Comparison of ENCODE assay signal across 27 mouse cellular contexts in the genomic region with DNA sequence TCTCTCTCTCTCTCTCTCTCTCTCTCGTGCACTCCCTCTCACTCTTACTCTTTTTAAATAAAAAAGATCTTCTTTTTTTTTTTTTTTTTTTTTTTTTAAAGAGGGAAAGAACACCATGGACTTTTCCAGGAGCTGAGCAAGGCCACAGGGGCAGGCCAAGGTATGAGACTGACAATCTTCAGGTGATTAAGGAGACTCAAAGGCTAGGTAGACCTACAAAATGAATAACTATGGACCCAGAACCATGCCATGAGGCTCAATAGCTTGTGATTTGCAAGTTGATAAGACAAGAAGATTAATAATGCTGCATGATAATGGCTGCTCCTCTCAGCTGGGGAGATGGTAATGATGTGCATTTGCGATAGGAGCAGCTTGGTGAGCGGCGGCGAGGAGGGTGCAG.
A peak's percentile ranks its signal among the peaks of the same experiment; 100 is the strongest.
DNase-seq lines count a peak whose midpoint lies in the region; ATAC-seq and TF ChIP-seq lines count a peak whose summit lies in the region.
"Had no signal": no experiment of that assay in that cellular context is flagged by ENCODE, and none has a peak within 500 bp of the region (broad histone marks: within the 10 kb centered on the region; RNA-seq: fewer than 3 reads in every experiment).

No protein-coding gene starts in this region.

- no peaks in the 10 kb centered on the region for H3K9me3 ChIP-seq in midbrain, embryonic 12.5 days
- no peaks in the 10 kb centered on the region for H3K9me3 ChIP-seq in midbrain, postnatal 0 days (ENCODE audit: low read length)
- H3K9me3 ChIP-seq in neural tube, embryonic 12.5 days: no peaks in the 10 kb centered on the region
- no peaks in the 10 kb centered on the region for H3K9me3 ChIP-seq in neural tube, embryonic 15.5 days (replicated peaks)
- no peaks in the 10 kb centered on the region for H3K9me3 ChIP-seq in midbrain, embryonic 16.5 days (replicated peaks; ENCODE audit: control insufficient read depth, low read length, poor library complexity, severe bottlenecking)
- H3K9me3 ChIP-seq: embryonic facial prominence, embryonic 10.5 days; embryonic facial prominence, embryonic 13.5 days; forebrain, embryonic 13.5 days; heart, embryonic 10.5 days; heart, embryonic 13.5 days; hindbrain, embryonic 15.5 days had no signal

- 0 out of 2 replicates have a peak, but pooled peaks have one; percentile 4 for ATAC-seq in midbrain, embryonic 12.5 days (ENCODE audit: low FRiP score, low read depth)
- no peak for ATAC-seq in midbrain, postnatal 0 days (ENCODE audit: low FRiP score)
- 0 out of 2 replicates have a peak, but pooled peaks have one; percentile 44 for ATAC-seq in neural tube, embryonic 12.5 days (ENCODE audit: low FRiP score, low read depth)
- no peak for ATAC-seq in neural tube, embryonic 15.5 days (ENCODE audit: low FRiP score)
- ATAC-seq in midbrain, embryonic 16.5 days: peak; percentile 76
- ATAC-seq in erythroblast, adult 5-6 weeks (replicated peaks; ENCODE audit: low FRiP score, poor library complexity, severe bottlenecking): no peak
- ATAC-seq: CD4-positive, CD25-positive, alpha-beta regulatory T cell, adult 4 months; forebrain, embryonic 13.5 days; forebrain, embryonic 16.5 days had no signal

- DNase-seq in midbrain, postnatal 0 days (ENCODE audit: low spot score): no peak
- DNase-seq: adrenal gland, adult 2 months; adrenal gland, postnatal 14 days; cerebellum, adult 11-12 months; cerebellum, adult 8-10 months; cerebellum, postnatal 10 days; cerebellum, postnatal 36 days; embryo, embryonic 11 days; gastrocnemius, postnatal 10 days; gastrocnemius, postnatal 36 days; heart, adult 2 months; heart, postnatal 14 days; heart, postnatal 4 days had no signal

- H3K27ac ChIP-seq in midbrain, embryonic 12.5 days (replicated peaks): no peak overlapping the region
- no peak overlapping the region for H3K27ac ChIP-seq in midbrain, postnatal 0 days (ENCODE audit: low read depth, low read length)
- no peak overlapping the region for H3K27ac ChIP-seq in neural tube, embryonic 12.5 days
- H3K27ac ChIP-seq in neural tube, embryonic 15.5 days (replicated peaks): no peak overlapping the region
- no peak overlapping the region for H3K27ac ChIP-seq in midbrain, embryonic 16.5 days (ENCODE audit: low read length)
- H3K27ac ChIP-seq: embryonic facial prominence, embryonic 10.5 days; embryonic facial prominence, embryonic 13.5 days; forebrain, embryonic 10.5 days; forebrain, embryonic 13.5 days; heart, adult 2 months; heart, embryonic 10.5 days; heart, embryonic 13.5 days; hindbrain, embryonic 15.5 days had no signal

- TF ChIP-seq CTCF in midbrain, postnatal 0 days (IDR thresholded peaks at IDR 0.05): no peak

- no peaks in the 10 kb centered on the region for H3K4me1 ChIP-seq in midbrain, embryonic 12.5 days
- no peaks in the 10 kb centered on the region for H3K4me1 ChIP-seq in midbrain, postnatal 0 days (ENCODE audit: insufficient read depth, low read length)
- H3K4me1 ChIP-seq in neural tube, embryonic 12.5 days: no peaks in the 10 kb centered on the region
- H3K4me1 ChIP-seq in neural tube, embryonic 15.5 days: no peaks in the 10 kb centered on the region
- H3K4me1 ChIP-seq in midbrain, embryonic 16.5 days (ENCODE audit: control insufficient read depth, insufficient read depth, low read length): no peaks in the 10 kb centered on the region
- H3K4me1 ChIP-seq: embryonic facial prominence, embryonic 10.5 days; embryonic facial prominence, embryonic 13.5 days; forebrain, embryonic 10.5 days; forebrain, embryonic 13.5 days; heart, embryonic 10.5 days; heart, embryonic 13.5 days; hindbrain, embryonic 15.5 days had no signal

- H3K9ac ChIP-seq in midbrain, embryonic 12.5 days (replicated peaks): no peak overlapping the region
- H3K9ac ChIP-seq in midbrain, postnatal 0 days (replicated peaks; ENCODE audit: low read length, poor library complexity, severe bottlenecking): no peak overlapping the region
- H3K9ac ChIP-seq in neural tube, embryonic 12.5 days: no peak overlapping the region
- no peak overlapping the region for H3K9ac ChIP-seq in neural tube, embryonic 15.5 days (replicated peaks)
- H3K9ac ChIP-seq in midbrain, embryonic 16.5 days (ENCODE audit: low read depth, low read length): no peak overlapping the region
- H3K9ac ChIP-seq: embryonic facial prominence, embryonic 13.5 days; forebrain, embryonic 13.5 days; heart, embryonic 13.5 days; hindbrain, embryonic 15.5 days had no signal

- 58% methylated on average over 5 of the region's 5 CpGs for WGBS in midbrain, embryonic 12.5 days
- 54% methylated on average over 5 of the region's 5 CpGs for WGBS in midbrain, postnatal 0 days
- WGBS in neural tube, embryonic 12.5 days: 62% methylated on average over 5 of the region's 5 CpGs
- 52% methylated on average over 5 of the region's 5 CpGs for WGBS in neural tube, embryonic 15.5 days
- 57% methylated on average over 5 of the region's 5 CpGs for WGBS in midbrain, embryonic 16.5 days

- no peak overlapping the region for H3K4me2 ChIP-seq in midbrain, embryonic 12.5 days (replicated peaks)
- no peak overlapping the region for H3K4me2 ChIP-seq in midbrain, postnatal 0 days (ENCODE audit: low read depth, low read length, poor library complexity, severe bottlenecking)
- no peak overlapping the region for H3K4me2 ChIP-seq in neural tube, embryonic 12.5 days (replicated peaks)
- no peak overlapping the region for H3K4me2 ChIP-seq in neural tube, embryonic 15.5 days
- no peak overlapping the region for H3K4me2 ChIP-seq in midbrain, embryonic 16.5 days (ENCODE audit: low read length)
- H3K4me2 ChIP-seq: embryonic facial prominence, embryonic 13.5 days; forebrain, embryonic 13.5 days; heart, embryonic 13.5 days; hindbrain, embryonic 15.5 days had no signal

- H3K36me3 ChIP-seq in midbrain, embryonic 12.5 days: no peaks in the 10 kb centered on the region
- no peaks in the 10 kb centered on the region for H3K36me3 ChIP-seq in midbrain, postnatal 0 days (ENCODE audit: insufficient read depth, low read length)
- no peaks in the 10 kb centered on the region for H3K36me3 ChIP-seq in neural tube, embryonic 12.5 days
- no peaks in the 10 kb centered on the region for H3K36me3 ChIP-seq in neural tube, embryonic 15.5 days
- H3K36me3 ChIP-seq in midbrain, embryonic 16.5 days (ENCODE audit: control insufficient read depth, insufficient read depth, low read length): no peaks in the 10 kb centered on the region
- H3K36me3 ChIP-seq: embryonic facial prominence, embryonic 10.5 days; embryonic facial prominence, embryonic 13.5 days; forebrain, embryonic 10.5 days; heart, embryonic 10.5 days; heart, embryonic 13.5 days; hindbrain, embryonic 15.5 days had no signal

- H3K27me3 ChIP-seq in midbrain, embryonic 12.5 days: no peaks in the 10 kb centered on the region
- no peaks in the 10 kb centered on the region for H3K27me3 ChIP-seq in midbrain, postnatal 0 days (ENCODE audit: insufficient read depth, low read length)
- H3K27me3 ChIP-seq in neural tube, embryonic 12.5 days (replicated peaks): no peaks in the 10 kb centered on the region
- H3K27me3 ChIP-seq in neural tube, embryonic 15.5 days (replicated peaks): no peaks in the 10 kb centered on the region
- no peaks in the 10 kb centered on the region for H3K27me3 ChIP-seq in midbrain, embryonic 16.5 days (ENCODE audit: control insufficient read depth, insufficient read depth, low read depth, low read length)
- H3K27me3 ChIP-seq: embryonic facial prominence, embryonic 13.5 days; forebrain, embryonic 13.5 days; heart, embryonic 13.5 days; hindbrain, embryonic 15.5 days had no signal

- no peak overlapping the region for H3K4me3 ChIP-seq in midbrain, embryonic 12.5 days
- no peak overlapping the region for H3K4me3 ChIP-seq in midbrain, postnatal 0 days (ENCODE audit: low read depth, low read length)
- H3K4me3 ChIP-seq in neural tube, embryonic 12.5 days: no peak overlapping the region
- no peak overlapping the region for H3K4me3 ChIP-seq in neural tube, embryonic 15.5 days (replicated peaks)
- no peak overlapping the region for H3K4me3 ChIP-seq in midbrain, embryonic 16.5 days (ENCODE audit: low read depth, low read length)
- H3K4me3 ChIP-seq: embryonic facial prominence, embryonic 10.5 days; embryonic facial prominence, embryonic 13.5 days; forebrain, embryonic 10.5 days; forebrain, embryonic 13.5 days; heart, adult 2 months; heart, embryonic 10.5 days; heart, embryonic 13.5 days; hindbrain, embryonic 15.5 days had no signal

Comparison
In these comparisons a context has a peak if more than half of its experiments do, and no peak if none do; other contexts are left out.
1. ATAC-seq: peak in midbrain, embryonic 12.5 days (single experiment), neural tube, embryonic 12.5 days (single experiment) and midbrain, embryonic 16.5 days (single experiment); none in midbrain, postnatal 0 days (single experiment), neural tube, embryonic 15.5 days (single experiment) and erythroblast, adult 5-6 weeks (single experiment).